Mouse (Mus musculus): Measurements from ENCODE around the gene Fam53b.

DNA sequence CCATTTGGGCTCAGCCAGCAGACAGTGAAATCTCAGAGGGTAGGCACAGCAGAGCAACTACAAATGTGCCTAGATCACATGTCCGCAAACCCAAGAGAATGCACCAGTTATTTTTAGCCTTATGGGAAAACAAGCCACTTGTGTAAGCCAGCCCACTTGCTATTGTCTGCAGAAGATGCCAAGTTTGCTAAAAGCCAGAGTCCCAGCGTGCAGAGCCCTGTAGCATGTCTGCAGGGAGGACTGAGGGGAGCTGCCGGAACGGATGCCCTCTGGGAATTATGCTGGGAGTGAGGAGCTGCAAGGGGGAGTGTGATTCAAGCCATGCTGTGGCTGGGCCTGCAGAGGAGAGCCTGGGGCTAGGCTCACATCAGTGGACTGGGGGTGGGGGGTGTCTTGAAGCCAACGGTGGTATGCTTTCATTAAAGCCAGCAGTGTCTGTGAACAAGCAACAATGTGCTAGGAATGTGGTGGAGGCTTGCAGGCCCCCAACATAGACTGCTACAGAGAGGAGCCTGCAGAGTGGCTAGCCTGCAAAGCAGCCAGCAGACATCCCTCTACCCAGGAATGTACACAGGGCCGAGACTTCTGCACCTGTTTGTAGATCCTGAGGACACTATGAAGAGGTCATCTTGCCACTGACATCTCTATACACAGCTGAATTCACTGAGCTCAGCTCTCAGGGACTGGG is 99.3 kb downstream of the Fam53b start:
- TF ChIP-seq POLR2A (IDR thresholded peaks at IDR 0.05; ENCODE audit: borderline replicate concordance, extremely low read depth, insufficient read depth, insufficient read length, poor library complexity, severe bottlenecking) = no peak
- TF ChIP-seq CTCF (IDR thresholded peaks at IDR 0.05; ENCODE audit: borderline replicate concordance, extremely low read depth, insufficient read depth, insufficient read length) = no peak

Measured in brain, embryonic 14.5 days (tissue).